Mouse (Mus musculus) mouse embryonic stem cell (cell line): ENCODE data around the gene Pmpca.

Experiments used
- in situ Hi-C, 2 experiments: fragments of 300-500 bp; cut with MboI; formaldehyde crosslinking; loops; 1 replicate in 1 of 2; 3 replicates in 1 of 2; pipeline ENCODE4 v1.14.3; 2019 to 2020; ENCODE audit warnings: low sequenced_read_pairs in 2 of 2, low pct_unique_long_range_greater_than_20kb in 1 of 2, mixed read lengths in 1 of 2; ENCODE audit not compliant: unreplicated experiment in 1 of 2

Gene Pmpca

DNA sequence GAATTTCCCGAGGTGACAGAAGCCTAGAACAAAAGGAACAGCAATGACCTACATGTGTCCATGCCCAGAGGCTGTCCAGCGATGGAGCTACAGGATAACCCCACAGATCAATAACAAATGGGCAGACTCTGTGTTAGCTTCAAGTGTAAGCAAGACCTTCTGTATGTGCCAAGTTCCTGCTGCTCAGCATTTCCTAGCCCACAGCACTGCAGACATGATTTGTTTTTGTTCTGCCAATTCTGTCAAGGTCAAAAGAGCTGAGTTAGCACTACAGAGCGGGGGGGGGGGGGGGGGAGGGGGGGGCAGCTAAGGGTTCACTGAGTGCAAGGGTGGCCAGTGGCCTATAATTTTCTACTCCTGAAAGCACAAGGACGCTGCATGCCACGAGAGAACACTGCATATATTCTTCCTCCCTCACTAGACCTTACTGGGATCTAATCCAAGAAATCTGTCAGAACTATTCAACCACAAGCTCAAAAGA lies 21.8 kb downstream of the Pmpca start:
- in situ Hi-C loops: no loop called here

DNA sequence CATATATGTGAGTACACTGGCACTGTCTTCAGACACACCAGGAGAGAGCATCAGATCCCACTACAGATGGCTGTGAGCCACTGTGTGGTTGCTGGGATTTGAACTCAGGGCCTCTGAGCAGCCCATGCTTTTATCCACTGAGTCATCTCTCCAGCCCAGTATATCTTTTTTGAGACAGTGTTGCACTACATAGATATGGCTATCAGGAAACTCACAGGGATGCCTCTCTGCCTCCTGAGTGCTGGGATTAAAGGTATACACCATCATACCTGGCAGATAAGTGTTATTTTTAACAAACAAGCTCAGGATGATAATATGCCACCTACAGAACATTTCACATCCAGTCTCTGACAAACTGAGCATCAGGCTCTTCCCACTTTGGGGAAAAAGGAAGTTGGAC lies 27.9 kb downstream of the Pmpca start:
- in situ Hi-C loops: no loop called here

DNA sequence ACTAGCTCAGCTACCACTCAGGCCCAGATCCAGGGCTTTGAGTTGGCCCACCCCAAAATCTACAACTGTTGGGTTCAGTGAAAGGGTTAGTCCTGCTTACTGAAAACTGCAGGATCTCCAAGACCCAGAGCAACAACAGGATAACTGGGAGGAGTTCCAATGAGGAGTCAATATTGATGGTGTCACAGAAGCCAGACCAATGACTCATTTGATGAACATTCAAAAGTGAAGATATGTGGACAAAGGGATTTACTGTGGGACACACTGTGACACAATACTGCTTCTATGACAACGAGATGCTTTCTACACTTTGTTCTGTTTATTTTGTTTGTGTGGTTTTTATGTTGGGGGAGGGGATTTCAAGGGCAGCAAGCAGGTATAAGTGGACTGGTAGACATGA lies 29.0 kb downstream of the Pmpca start:
- in situ Hi-C loops: no loop called here

DNA sequence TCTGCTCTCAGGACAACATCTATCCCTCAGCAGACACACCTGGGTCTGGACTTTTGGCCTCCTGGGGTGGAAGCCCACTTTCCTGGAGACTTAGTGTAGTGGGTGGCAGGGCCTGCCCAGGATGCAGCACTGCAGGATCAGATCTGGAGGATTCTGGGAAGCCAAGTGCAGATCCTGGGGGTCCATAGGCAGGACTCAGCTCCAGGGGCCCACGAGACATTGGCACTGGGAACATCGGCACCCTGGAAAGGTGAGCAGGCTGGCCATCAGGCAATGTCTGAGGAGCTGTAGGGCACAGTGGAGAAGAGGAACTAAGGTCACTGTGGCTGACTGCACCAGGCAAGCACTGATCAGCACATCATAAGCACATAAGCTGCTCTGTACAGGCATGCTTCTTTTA lies 32.8 kb downstream of the Pmpca start:
- in situ Hi-C loops: no loop called here

DNA sequence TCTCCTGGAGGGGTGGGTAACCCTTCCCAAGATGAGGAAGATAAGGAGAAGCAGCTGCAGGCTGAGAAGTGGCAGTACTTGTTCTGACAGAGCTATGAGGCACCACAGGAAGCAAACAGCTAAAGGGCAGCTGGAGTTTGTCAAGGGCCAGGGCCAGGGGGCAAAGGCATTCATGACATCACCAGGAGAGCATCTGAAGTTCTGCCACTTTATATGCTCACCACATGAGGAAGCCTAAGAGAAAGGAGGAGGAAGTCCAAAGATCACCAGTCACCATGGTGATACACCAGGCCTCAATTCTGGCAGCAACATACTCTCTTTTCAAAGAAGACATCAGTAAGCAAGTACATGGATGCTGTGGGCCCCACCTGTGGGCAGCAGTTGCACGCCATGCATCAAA lies 33.9 kb downstream of the Pmpca start:
- in situ Hi-C loops: no loop called here

DNA sequence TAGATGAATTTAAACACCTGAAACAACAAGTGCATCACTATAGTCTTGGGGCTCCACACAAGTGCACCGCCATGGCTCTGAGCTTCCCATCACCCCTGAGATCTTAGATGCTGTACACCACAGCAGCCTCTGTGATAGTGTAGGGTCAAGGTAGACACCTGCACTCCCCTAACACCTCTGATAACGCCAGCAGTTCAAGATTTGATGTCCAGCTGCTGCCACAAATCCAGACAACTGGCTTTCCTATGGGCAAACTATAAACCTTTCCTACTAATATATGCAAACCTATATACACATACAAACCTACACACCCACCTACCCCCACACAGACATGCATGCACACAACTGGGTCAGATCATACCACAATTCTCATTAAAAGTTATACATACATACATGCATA lies 35.4 kb downstream of the Pmpca start:
- in situ Hi-C loops: no loop called here

DNA sequence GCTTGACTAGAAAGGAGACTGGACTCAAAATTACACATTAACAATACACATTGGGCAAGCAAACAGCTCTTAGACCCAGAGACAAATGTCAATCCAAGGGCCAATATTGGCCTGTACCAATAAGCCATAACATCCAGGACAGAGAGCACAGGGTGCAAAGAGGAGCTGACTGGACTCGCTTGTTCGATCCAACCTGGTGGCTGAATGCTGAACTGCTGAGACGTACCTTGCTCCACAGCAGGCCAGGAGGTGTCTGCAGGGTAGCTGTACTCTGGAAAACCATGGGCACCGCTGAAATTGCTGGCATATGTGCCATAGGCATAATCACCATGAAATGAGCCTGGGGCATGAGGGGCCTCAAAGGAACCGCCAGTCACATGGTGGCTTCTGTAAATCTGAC lies 40.7 kb downstream of the Pmpca start:
- in situ Hi-C loops: no loop called here

DNA sequence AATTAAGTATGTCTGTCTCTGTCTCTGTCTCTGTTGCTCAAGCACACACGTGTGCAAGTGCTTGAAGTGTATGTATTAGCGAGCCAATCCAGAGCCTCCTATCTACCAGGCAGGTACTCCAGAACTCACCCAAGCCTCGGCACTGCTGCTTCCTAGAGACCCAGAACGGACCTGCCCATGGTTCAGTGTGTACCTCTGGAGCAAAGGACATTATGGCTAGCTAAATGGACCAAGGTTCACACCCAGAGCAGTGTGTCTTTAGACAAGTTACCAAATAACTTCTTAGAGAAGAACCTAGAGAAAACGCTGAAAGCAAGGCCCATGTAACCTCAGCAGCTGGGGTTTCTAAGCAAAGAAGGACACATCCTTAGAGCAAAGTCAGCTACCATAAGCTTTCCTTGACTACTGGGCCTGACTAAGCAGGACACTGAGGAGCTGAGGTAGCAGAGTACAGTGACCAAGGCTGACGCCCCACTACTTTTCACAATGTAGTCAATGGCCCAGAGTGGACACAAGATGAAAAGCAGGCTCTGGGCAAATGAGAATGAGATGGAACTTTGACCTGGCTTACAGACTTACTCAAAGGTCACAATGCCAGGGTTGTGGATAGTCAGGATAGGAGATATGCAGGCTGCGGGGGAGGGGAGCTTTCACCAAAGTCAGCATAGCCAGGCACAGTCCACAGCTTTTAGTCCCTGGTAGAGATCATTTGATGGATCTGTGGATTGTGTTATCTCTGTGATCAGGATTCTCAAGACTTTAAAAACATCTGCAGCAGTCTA lies 45.8 kb downstream of the Pmpca start:
- in situ Hi-C loops: no loop called here

DNA sequence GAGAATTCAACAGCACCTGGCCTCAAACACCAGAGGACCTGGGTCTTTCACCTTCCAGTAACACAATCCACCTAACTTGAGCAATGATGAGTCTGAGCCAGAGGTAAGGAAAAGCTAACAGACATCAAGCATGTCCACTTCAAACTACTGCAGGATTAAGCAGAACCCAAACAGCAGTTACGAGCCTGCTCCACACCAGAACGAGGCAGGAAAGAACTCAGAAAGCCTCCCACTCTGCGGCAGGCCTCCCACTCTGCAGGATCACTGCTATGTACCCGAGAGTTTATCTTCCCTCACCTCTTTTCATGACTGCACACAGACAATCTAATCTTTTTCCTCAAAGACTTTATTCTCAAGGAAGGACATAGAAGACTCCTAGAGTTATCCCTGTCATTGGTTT lies 48.1 kb downstream of the Pmpca start:
- in situ Hi-C loops: no loop called here

DNA sequence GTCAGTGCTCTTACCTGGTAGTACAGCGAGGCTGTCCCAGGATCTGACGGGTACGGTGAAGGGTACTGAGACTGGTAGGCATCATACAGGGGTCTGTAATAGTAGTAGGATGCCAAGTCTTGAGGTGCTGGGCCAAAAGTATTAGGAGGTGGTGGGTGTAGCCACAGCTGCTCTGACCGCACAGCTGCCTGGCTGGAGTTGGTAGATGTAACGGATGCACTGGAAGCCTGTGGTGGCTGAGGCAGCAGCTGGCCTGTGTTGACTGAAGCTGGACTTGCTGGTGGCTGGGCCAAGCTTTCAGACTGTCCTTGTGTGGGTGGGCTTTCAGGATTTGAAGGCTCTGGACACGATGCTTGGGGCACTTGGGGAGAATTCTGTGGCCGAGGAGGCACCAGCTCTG lies 49.2 kb downstream of the Pmpca start:
- in situ Hi-C loops: no loop called here

DNA sequence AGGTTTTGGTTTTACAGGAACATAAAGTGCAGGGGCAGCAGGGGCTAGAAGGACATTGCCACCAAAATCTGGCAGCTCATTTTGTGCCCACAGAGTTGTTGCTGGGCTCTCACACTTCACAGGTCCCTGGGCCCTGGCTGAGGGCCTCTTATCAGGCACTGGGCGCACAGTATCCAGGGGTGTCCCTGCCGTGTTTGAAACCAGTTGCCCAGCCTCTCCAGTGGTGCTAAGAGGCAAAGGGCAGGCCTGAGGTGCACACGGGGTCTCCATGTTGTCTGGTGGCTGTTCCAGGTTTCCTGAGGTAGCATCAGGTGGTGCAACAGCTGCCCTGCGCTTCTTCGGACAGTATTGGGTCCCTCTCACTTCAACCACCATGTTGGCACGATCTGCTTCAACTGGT lies 50.5 kb downstream of the Pmpca start:
- in situ Hi-C loops: no loop called here

DNA sequence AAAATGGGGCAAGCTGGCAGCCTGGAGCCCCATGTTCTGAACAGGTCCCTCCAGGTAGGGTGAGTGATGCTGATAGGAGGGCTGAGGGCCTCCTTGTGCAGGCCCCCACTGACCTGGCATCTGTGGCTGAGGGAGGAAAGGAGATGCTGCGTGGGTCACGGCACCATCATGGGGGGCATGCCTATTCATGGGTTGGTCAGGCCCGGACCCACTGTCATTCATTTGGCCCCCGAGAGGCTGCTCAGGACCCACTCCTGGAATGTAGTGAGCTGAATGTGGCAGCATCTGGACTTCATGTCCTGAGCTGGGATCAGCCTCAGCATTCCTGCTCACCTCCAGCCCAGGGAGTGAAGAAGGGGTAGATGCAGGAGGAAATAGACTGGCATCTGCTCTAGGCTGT lies 52.1 kb downstream of the Pmpca start:
- in situ Hi-C loops: no loop called here

DNA sequence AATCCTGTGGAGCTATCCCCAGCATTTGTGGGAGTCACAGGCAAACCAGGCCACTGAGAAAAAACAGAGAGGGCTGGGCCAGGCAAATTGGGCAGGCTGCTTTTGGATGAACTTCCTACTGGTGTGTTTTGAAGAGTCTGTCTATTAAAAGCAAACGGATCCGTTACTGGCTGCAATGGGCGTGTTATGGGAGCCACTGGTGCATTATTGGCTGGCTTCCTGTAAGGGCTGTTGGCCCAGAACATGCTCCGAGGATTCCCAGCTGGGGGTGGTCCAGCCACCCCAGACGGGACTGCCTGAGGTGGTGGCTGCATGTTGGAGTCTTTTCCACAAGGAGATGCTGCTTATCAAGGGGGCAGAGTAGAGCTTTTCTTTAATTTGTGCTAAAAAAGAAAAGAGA lies 52.5 kb downstream of the Pmpca start:
- in situ Hi-C loops: no loop called here

DNA sequence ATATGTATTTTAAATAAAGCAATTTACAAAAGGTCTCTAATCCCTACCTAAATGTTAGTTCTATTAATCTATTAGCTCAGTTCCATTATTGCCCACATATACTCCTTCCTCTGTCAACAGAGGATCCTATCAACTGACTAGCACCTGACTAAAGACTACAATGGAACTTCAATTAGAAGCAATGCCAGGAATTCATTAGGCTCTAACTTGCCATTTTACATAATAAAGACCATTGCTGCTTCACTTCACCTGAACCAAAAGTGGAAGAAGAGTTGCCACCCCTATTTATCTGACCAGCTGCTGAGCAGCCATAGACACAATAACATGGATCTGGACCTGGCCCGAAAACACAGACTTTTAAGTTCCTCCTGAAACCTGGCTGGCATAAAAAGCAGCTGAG lies 53.7 kb downstream of the Pmpca start:
- in situ Hi-C loops: no loop called here

DNA sequence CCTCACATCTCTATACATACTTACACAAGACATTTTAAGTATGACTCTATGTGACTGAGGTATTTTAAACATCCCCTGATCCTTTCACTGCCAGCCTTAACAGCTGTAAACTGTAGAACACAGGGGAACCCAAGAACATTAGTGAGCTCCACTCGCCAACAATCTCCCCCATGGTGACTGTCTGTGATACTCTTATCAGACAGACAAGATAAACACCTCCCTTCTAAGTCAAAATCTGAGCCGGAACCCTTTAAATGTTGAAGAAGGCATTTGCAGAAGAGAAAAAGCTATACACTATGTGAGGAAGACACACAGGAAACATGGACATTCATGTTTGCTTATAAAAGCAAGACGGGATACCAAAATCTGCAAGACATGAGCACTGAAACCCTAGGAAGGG lies 54.7 kb downstream of the Pmpca start:
- in situ Hi-C loops: no loop called here

DNA sequence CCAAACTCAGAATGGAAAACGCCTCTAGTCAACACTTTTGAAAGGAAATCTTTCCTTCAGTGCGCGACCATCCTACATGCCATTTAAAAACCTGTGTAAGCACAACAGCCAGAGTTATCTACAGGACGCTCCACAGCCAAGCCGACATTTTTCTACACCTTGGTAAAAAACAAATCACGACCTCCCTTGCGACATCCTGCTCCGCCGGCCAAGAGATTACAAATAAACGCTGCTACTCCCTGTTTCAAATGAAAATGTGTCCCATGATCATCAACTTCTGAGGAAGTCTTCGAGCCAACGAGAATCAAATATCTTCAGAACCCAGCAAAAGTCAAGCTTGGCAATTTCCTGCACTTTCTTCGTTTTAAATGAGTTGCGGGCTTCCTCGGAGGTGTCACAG lies 55.2 kb downstream of the Pmpca start:
- in situ Hi-C loops: no loop called here

DNA sequence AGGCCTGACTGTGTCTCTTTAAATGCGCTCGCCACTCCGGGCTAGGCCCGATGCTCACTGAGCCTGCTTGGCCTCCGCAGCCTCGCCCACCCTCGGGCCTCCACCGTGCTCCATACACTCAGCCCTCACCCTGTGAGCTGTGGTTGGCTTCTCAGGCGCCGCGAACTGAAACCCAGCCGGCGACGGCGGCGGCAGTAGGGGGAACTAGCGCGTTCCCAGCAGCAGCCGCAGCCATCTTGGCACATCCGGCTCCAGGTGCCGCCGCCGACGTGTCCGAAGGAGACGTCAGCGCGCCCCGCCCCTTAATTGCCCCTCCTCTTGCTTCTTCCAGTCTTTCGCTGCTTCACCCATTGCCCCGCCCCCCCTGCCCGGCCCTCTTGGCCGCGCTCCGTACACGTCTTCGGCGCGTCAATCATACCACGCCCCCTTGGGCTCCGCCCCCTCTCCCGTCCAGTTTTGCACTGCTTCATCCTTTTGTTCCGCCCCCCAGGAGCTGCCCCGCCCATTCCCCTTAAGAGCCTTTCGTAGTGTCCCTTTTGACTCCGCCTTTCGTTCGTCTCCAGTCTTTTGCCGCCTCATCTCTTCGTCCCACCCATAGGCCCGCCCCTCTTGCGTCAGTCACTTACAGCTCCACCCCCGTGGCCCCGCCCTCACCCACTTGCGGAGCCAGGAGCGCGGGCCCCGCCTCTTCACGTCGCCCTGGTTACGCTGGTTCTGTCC lies 56.0 kb downstream of the Pmpca start, which contains the start of gene Sec16a:
Gene Sec16a, minus strand, starts transcription at position 271 of the 720 bp plus-strand sequence.
- in situ Hi-C loops: loop anchor here in 1 of 2 experiments (5.0 kb wide), 1 partner anchor 117 kb away; no protein-coding TSS in a partner anchor

DNA sequence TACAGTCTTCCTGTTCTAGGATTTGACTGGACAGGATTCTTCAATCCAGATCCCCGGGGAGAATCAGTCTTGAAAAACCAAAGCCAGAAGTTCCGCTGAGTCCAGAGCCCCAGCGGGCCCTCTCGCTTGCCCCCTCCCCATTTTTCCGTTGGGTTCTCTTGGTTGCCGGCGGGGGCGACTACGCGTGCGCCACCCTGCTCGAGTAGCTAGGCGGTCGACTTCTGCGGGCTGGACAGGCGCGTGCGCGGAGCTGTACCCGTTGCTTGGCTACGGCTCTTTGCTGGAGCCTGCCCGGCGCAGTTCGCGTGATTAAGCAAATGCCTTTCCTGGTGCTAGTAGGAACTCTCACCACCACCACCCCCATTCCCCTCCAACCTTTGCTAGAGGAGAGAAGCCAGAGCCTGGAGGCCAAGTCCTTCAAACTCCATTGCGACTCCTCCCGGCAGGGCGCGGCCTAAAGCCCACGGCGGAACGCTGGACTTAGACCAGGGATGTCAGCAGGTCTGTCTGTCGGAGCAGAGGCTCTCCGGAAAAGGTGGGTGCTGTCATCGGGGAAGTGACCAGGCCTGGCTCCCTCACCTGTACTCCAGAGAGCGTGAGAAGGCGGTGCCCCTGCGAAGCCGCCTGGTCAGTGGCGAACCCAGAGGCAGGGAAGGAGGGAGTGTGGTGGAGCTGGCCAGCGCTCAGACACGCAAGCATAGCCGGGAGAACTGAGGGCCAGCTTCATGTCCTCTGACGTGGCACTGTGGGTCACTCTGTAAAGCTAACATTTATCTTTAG lies 56.7 kb downstream of the Pmpca start:
- in situ Hi-C loops: loop anchor here in 1 of 2 experiments (5.0 kb wide), 1 partner anchor 116 kb away; no protein-coding TSS in a partner anchor

DNA sequence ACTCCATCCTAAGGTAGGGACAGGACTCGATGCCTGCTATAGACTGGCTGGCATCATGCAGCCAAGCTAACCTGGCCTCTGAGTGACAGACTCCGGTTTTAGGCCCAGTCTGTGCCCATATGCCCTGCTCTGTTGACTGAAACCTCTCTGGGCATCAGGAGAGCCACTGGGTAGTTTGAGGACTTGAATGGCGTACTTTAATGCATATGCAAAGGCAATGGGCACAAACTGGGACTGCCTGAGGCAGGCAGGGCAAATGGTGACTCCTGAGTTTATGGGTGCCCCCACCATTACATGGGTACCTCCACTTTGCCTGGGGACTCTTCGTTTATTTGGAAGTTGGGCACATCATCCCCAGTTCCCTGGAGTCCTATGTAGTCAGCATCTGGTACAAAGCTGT lies 57.5 kb downstream of the Pmpca start:
- in situ Hi-C loops: loop anchor here in 1 of 2 experiments (5.0 kb wide), 1 partner anchor 116 kb away; no protein-coding TSS in a partner anchor
